Mouse (Mus musculus) adrenal gland, adult 8-10 months (tissue): ENCODE measurements around the gene Skor1. TPM values are rescaled to one million over a fixed set of nuclear protein-coding genes. Genes with fewer than 3 reads are reported as not detected.

Source experiments
- DNase-seq: peaks from one replicate; pipeline ENCODE4 v3.0.0; 2022
- total RNA-seq, 4 experiments: library from RNA; stranded (reverse); gene quantifications; 2 replicates each; pipeline ENCODE4 v1.2.4; 2022

Gene Skor1
- total RNA-seq, 4 experiments from 2014 or later: 0.06 to 0.18 (median 0.12) TPM

GRCm38 (mm10) chr9:63132673-63133601 lies 15.8 kb downstream of the Skor1 start:
- peak; percentile 94 for DNase-seq

- no peak for DNase-seq
Observed at GRCm38 (mm10) chr9:63131957-63132602, 16.7 kb downstream of the Skor1 start.

- DNase-seq: no peak
Observed at GRCm38 (mm10) chr9:63129641-63130041, 19.1 kb downstream of the Skor1 start.

GRCm38 (mm10) chr9:63124512-63124911 lies 24.2 kb downstream of the Skor1 start:
- DNase-seq: no peak

- peak; percentile 83 for DNase-seq
Observed at GRCm38 (mm10) chr9:63123451-63124438, 25.0 kb downstream of the Skor1 start.

- DNase-seq: no peak
Observed at GRCm38 (mm10) chr9:63122161-63122833, 26.5 kb downstream of the Skor1 start.

- no peak for DNase-seq
Observed at GRCm38 (mm10) chr9:63118385-63118784, 30.4 kb downstream of the Skor1 start.

GRCm38 (mm10) chr9:63112514-63112913 lies 36.2 kb downstream of the Skor1 start:
- no peak for DNase-seq

GRCm38 (mm10) chr9:63109782-63110087 lies 39.0 kb downstream of the Skor1 start:
- DNase-seq: no peak

- peak; percentile 87 for DNase-seq
Observed at GRCm38 (mm10) chr9:63109020-63109781, 39.6 kb downstream of the Skor1 start.

GRCm38 (mm10) chr9:63108580-63108979 lies 40.2 kb downstream of the Skor1 start:
- DNase-seq: no peak

GRCm38 (mm10) chr9:63100660-63101059 lies 48.1 kb downstream of the Skor1 start:
- no peak for DNase-seq

- DNase-seq: no peak
Observed at GRCm38 (mm10) chr9:63099876-63100275, 48.9 kb downstream of the Skor1 start.

GRCm38 (mm10) chr9:63099344-63099743 lies 49.4 kb downstream of the Skor1 start:
- no peak for DNase-seq

- DNase-seq: no peak
Observed at GRCm38 (mm10) chr9:63098887-63099286, 49.9 kb downstream of the Skor1 start.

GRCm38 (mm10) chr9:63097204-63097603 lies 51.6 kb downstream of the Skor1 start:
- DNase-seq: no peak

- no peak for DNase-seq
Observed at GRCm38 (mm10) chr9:63094030-63094429, 54.7 kb downstream of the Skor1 start.

GRCm38 (mm10) chr9:63092567-63092966 lies 56.2 kb downstream of the Skor1 start:
- no peak for DNase-seq

- peak; percentile 33 for DNase-seq
Observed at GRCm38 (mm10) chr9:63091971-63092528, 56.7 kb downstream of the Skor1 start.

- no peak for DNase-seq
Observed at GRCm38 (mm10) chr9:63091101-63091921, 57.5 kb downstream of the Skor1 start.
